Mouse (Mus musculus) forebrain, postnatal 0 days (tissue): Measurements from ENCODE around the gene Cdr2. TPM values are rescaled to one million over a fixed set of nuclear protein-coding genes. Genes with fewer than 3 reads are reported as not detected.
A peak's percentile ranks its signal among the peaks of the same experiment; 100 is the strongest.

Experiments used
- ATAC-seq: fragments of 200-750 bp; cut with Nextera tagmentation; 2 replicates; pipeline ENCODE4 v1.8.0; 2017; ENCODE audit warnings: mild to moderate bottlenecking, moderate library complexity
- DNase-seq: peaks from one replicate; pipeline ENCODE4 v3.0.0-alpha.2; 2015
- H3K27ac ChIP-seq: fragments of 300-500 bp; sonication (generic); 2 replicates; pipeline ENCODE4 v1.5.1; 2014; ENCODE audit warnings: low read depth, mild to moderate bottlenecking, antibody characterized with exemption, low read length, moderate library complexity, mixed read lengths
- H3K27me3 ChIP-seq: fragments of 300-500 bp; sonication (generic); 2 replicates; pipeline ENCODE4 v1.6.1; 2014; ENCODE audit warnings: mild to moderate bottlenecking, low read length, mixed read lengths; ENCODE audit not compliant: insufficient read depth
- H3K36me3 ChIP-seq: fragments of 300-500 bp; sonication (generic); 2 replicates; pipeline ENCODE4 v1.6.1; 2014; ENCODE audit warnings: mild to moderate bottlenecking, moderate library complexity; ENCODE audit not compliant: insufficient read depth
- H3K4me1 ChIP-seq: fragments of 300-500 bp; sonication (generic); 2 replicates; pipeline ENCODE4 v1.6.1; 2014; ENCODE audit warnings: antibody characterized with exemption; ENCODE audit not compliant: insufficient read depth
- H3K4me2 ChIP-seq: fragments of 300-500 bp; sonication (generic); 2 replicates; pipeline ENCODE4 v1.6.1; 2014; ENCODE audit warnings: low read depth, mild to moderate bottlenecking, moderate library complexity
- H3K4me3 ChIP-seq: fragments of 300-500 bp; sonication (generic); 2 replicates; pipeline ENCODE4 v1.5.1; 2014; ENCODE audit warnings: low read depth, low read length, mixed read lengths
- H3K9ac ChIP-seq: fragments of 300-500 bp; sonication (generic); 2 replicates; pipeline ENCODE4 v1.6.1; 2014; ENCODE audit warnings: mild to moderate bottlenecking
- H3K9me3 ChIP-seq: fragments of 300-500 bp; sonication (generic); 2 replicates; pipeline ENCODE4 v1.6.1; 2016; ENCODE audit warnings: low read length
- CTCF ChIP-seq: sonication (generic); IDR thresholded peaks from 2 replicates; pipeline ENCODE4 v1.5.1; 2016; ENCODE audit warnings: antibody characterized with exemption, control low read depth, low read depth
- WGBS: fragments of 180-500 bp; shearing (Covaris S2); extraction: QIAGEN DNeasy Blood & Tissue Kit; methylation state at CpG from one replicate; pipeline ENCODE4 v1.1.7; 2014; 5-methylcytosine and 5-hydroxymethylcytosine counted together
- polyA plus RNA-seq: library from polyadenylated mRNA; unstranded; fragments of >200 nt; fragmentation: Nextera tagmentation; extraction: Ambion mirVana; gene quantifications from 2 replicates; pipeline ENCODE4 v1.2.1, GENCODE M21; 2015
- total RNA-seq: library from RNA; depleted of rRNA; stranded (reverse); fragments of >200 nt; gene quantifications from 2 replicates; pipeline ENCODE4 v1.2.3, GENCODE M21; 2014

Gene Cdr2
- total and polyA plus RNA-seq, 2 experiments from 2014 or later, result 5.8 to 20.2 TPM

GRCm38 (mm10) chr7:120943936-120944509 lies 38.1 kb downstream of the Cdr2 start:
- Histone ChIP-seq H3K9ac (no peak overlapping the region), H3K9me3 (no peaks in the 10 kb centered on the region), H3K27ac (no peak overlapping the region), H3K4me3 (no peak overlapping the region), H3K4me1 (no peaks in the 10 kb centered on the region), H3K4me2 (no peak overlapping the region), H3K27me3 (no peaks in the 10 kb centered on the region), H3K36me3 (peaks cover 73% of the 10 kb centered on the region)
- ATAC-seq (no peak), DNase-seq (no peak)
- 80% methylated on average over 7 of the region's 8 CpGs for WGBS
- TF ChIP-seq CTCF, result no peak

GRCm38 (mm10) chr7:120942506-120942905 lies 39.6 kb downstream of the Cdr2 start:
- Histone ChIP-seq H3K4me3 (no peak overlapping the region), H3K27ac (no peak overlapping the region), H3K4me1 (no peaks in the 10 kb centered on the region), H3K9me3 (no peaks in the 10 kb centered on the region), H3K27me3 (no peaks in the 10 kb centered on the region), H3K4me2 (no peak overlapping the region), H3K9ac (no peak overlapping the region), H3K36me3 (peaks cover 78% of the 10 kb centered on the region)
- no peak for ATAC-seq
- WGBS, result 49% methylated on average over 1 of the region's 1 CpGs
- DNase-seq, result no peak
- no peak for TF ChIP-seq CTCF

- Histone ChIP-seq H3K4me3 (no peak overlapping the region), H3K27me3 (no peaks in the 10 kb centered on the region), H3K4me2 (no peak overlapping the region), H3K9me3 (no peaks in the 10 kb centered on the region), H3K4me1 (no peaks in the 10 kb centered on the region), H3K27ac (no peak overlapping the region), H3K9ac (no peak overlapping the region), H3K36me3 (peaks cover 87% of the 10 kb centered on the region)
- ATAC-seq (no peak), DNase-seq (no peak)
- 95% methylated on average over 6 of the region's 6 CpGs for WGBS
- no peak for TF ChIP-seq CTCF
Observed at GRCm38 (mm10) chr7:120941214-120941613, 40.9 kb downstream of the Cdr2 start.

GRCm38 (mm10) chr7:120940343-120940742 lies 41.8 kb downstream of the Cdr2 start:
- WGBS, result 93% methylated on average over 12 of the region's 12 CpGs
- ATAC-seq, result no peak

DNA sequence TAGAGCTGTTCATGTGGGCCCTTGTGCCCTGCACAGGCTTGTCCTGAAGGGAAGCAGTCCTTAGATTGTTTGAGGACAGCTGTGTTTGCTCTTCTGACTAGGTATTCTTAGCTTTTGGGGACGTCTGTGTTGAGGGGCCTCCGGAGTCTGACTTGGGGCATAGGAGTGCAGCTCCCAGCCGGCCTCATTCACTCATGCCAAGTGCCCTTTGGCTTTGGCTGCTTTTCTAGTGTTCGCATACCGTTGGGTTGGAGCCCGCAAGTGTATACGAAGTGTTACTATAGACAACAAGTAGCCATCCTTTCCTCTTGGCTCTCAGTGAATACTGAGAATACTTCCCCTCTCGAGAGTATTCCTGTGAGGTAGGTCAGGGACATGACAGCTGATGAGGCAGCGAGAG lies 43.9 kb downstream of the Cdr2 start:
- WGBS, result 82% methylated on average over 9 of the region's 9 CpGs
- no peak for ATAC-seq
- H3K36me3 ChIP-seq, result peaks cover 92% of the 10 kb centered on the region

More at GRCm38 (mm10) chr7:120940343-120940742, 41.8 kb downstream of the Cdr2 start:
- Histone ChIP-seq H3K9ac (no peak overlapping the region), H3K27me3 (no peaks in the 10 kb centered on the region), H3K27ac (no peak overlapping the region), H3K9me3 (no peaks in the 10 kb centered on the region), H3K4me2 (no peak overlapping the region), H3K4me3 (no peak overlapping the region), H3K36me3 (peaks cover 92% of the 10 kb centered on the region), H3K4me1 (no peaks in the 10 kb centered on the region)
- no peak for TF ChIP-seq CTCF
- no peak for DNase-seq

GRCm38 (mm10) chr7:120936522-120936921 lies 45.6 kb downstream of the Cdr2 start:
- Histone ChIP-seq H3K4me3 (no peak overlapping the region), H3K9me3 (no peaks in the 10 kb centered on the region), H3K4me2 (no peak overlapping the region), H3K4me1 (no peaks in the 10 kb centered on the region), H3K27ac (no peak overlapping the region), H3K27me3 (no peaks in the 10 kb centered on the region), H3K9ac (no peak overlapping the region), H3K36me3 (peaks cover 93% of the 10 kb centered on the region)
- ATAC-seq, result no peak
- no peak for TF ChIP-seq CTCF
- WGBS, result 91% methylated on average over 4 of the region's 4 CpGs
- DNase-seq, result no peak

More for the DNA sequence above, 43.9 kb downstream of the Cdr2 start:
- Histone ChIP-seq H3K27ac (no peak overlapping the region), H3K27me3 (no peaks in the 10 kb centered on the region), H3K9ac (no peak overlapping the region), H3K4me1 (no peaks in the 10 kb centered on the region), H3K4me2 (no peak overlapping the region), H3K4me3 (no peak overlapping the region), H3K9me3 (no peaks in the 10 kb centered on the region)
- no peak for DNase-seq
- no peak for TF ChIP-seq CTCF

DNA sequence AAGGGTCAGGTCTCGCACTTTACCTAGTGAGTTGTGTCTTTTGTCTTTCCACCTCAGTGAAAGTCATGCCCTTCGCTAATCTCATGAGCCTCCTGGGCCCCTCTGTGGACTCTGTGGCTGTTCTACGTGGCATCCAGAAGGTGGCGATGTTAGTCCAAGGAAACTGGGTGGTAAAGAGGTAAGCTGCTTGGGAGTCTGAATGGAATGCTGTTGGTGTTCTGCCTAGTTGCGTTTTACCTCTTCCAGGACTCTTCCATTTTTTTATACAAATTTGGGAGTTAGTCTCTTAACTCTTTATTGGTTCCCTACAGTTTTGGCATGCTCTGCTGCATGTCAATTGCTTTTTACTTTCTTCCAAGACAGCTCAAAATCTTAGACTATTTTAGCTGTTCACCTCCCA lies 47.4 kb downstream of the Cdr2 start:
- Histone ChIP-seq H3K4me2 (no peak overlapping the region), H3K9me3 (no peaks in the 10 kb centered on the region), H3K27me3 (no peaks in the 10 kb centered on the region), H3K4me1 (no peaks in the 10 kb centered on the region), H3K36me3 (peaks cover 92% of the 10 kb centered on the region), H3K9ac (no peak overlapping the region), H3K27ac (no peak overlapping the region), H3K4me3 (no peak overlapping the region)
- DNase-seq (peak; percentile 78), ATAC-seq (peak; percentile 72)
- TF ChIP-seq CTCF, result peak; percentile 82
- WGBS, result 21% methylated on average over 5 of the region's 5 CpGs
